Mouse (Mus musculus) cortical plate, adult 2 months (tissue): ENCODE data around the gene Ntmt1. TPM values are rescaled to one million over a fixed set of nuclear protein-coding genes. Genes with fewer than 3 reads are reported as not detected.

Experiments used
- H3K27ac ChIP-seq: fragments of 200-500 bp; 2 replicates; pipeline ENCODE4 v1.5.1; 2012; ENCODE audit warnings: low read length, control low read depth, inconsistent platforms; ENCODE audit not compliant: insufficient read depth
- H3K4me1 ChIP-seq: fragments of 200-500 bp; 2 replicates; pipeline ENCODE4 v1.6.1; 2011; ENCODE audit warnings: low read length; ENCODE audit not compliant: control insufficient read depth, insufficient read depth
- H3K4me3 ChIP-seq: fragments of 200-500 bp; 2 replicates; pipeline ENCODE4 v1.5.1; 2011; ENCODE audit warnings: mild to moderate bottlenecking, low read length, control low read depth; ENCODE audit not compliant: insufficient read depth
- CTCF ChIP-seq: fragments of 200-500 bp; IDR thresholded peaks from 2 replicates; pipeline ENCODE4 v1.5.1; 2011; ENCODE audit warnings: mild to moderate bottlenecking, control low read depth, low read length; ENCODE audit not compliant: insufficient read depth; ENCODE audit errors: extremely low read depth
- POLR2A ChIP-seq: fragments of 200-500 bp; IDR thresholded peaks from 2 replicates; pipeline ENCODE4 v1.6.1; 2011; ENCODE audit warnings: mild to moderate bottlenecking, low read length, control low read depth; ENCODE audit not compliant: insufficient read depth; ENCODE audit errors: extremely low read depth
- polyA plus RNA-seq: library from polyadenylated mRNA; depleted of rRNA; stranded (reverse); fragments of >200 nt; gene quantifications from 2 replicates; pipeline ENCODE4 v1.2.3, GENCODE M21; 2012

Gene Ntmt1
- polyA plus RNA-seq, 1 experiment = 47.1 TPM

DNA sequence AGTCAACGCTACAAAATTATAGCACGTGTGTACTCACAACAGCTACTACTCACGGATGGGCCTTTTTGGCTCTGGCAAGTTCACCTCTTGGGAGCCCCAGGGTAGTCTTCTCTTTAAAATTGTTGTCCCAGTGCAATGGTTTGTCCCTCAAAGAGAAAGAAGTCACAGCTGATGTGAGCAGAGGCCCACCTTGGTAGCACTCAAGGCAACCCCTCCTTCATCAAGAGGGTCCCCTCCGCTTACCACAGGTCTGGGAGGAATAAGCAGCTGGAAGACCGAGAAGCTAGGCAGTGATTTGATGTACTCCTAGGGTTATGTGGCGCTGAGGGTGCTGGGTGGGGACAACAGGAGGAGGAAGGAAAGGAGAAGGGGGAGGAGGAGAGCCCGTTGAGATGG lies 7.0 kb upstream of the Ntmt1 start:
- TF ChIP-seq POLR2A (no peak), CTCF (no peak)
- no peak overlapping the region for H3K27ac ChIP-seq
- H3K4me1 ChIP-seq = no peaks in the 10 kb centered on the region; the same call in 1 of the 2 replicates
- peak overlapping the region; percentile 45 for H3K4me3 ChIP-seq

DNA sequence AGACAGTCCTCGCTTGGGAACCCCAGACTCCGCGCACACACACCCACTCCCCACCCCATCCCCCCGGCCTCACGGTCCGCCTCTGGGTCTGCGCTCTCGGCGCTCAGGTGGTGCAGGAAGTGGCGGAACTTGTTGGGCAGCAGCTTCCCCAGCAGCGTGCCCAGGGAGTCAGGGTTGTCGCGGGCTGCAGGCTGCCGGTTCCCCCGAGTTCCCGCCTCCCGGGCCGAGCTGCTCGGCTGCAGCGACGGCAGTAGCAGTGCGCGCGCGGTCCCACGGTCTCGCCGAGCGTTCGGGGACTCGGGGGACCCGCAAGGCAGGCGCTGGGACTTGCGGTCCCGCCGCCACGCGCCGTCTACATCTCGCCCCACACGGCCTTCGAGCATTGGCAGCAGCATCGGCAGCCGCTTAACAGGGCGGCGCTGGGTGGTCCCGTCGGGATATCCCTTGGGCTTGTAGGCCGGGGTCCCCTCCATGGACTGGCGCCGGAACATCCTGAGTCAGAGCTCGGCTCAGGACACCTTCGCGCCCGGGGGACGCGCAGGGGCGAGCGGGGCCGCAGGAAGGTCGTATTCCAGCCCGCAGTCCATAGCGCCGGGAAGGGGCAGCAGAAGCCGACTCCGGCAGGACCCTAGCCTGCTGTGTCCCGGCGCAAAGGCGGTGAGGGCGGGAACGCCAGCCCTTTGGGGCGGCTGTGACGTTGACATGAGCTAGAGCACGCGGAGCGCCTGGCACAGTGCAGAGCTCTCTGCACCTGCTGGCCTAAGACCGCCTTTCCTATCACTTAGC lies 6.4 kb upstream of the Ntmt1 start:
- Histone ChIP-seq H3K27ac (0 out of 2 replicates have a peak overlapping the region, but pooled peaks have one; percentile 21), H3K4me1 (no peaks in the 10 kb centered on the region; the same call in 1 of the 2 replicates), H3K4me3 (peak overlapping the region; percentile 45)
- TF ChIP-seq CTCF (no peak), POLR2A (no peak)

DNA sequence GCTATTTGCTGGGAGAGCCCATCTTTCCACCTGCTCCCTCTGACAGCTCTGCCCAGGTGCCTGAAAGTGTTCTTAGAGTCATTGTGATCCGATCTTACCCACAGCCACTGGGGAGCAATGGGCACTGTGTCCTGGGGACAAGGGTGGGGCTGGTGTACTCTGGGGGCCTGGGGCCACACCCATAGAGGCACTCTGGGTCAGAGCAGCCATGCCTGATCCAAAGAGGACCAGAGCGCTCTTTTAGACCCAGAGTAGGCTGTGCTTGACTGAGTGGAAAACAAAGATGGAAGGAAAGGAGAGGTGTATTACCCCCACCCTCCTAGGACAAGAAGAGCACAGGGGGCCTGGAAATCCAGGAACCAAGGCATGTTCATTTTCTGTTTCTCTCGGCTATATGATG lies 4.0 kb upstream of the Ntmt1 start, which contains the start of gene 1700001O22Rik:
Gene 1700001O22Rik (minus strand): TSS at position 58 of the 400 bp plus-strand sequence.
- Histone ChIP-seq H3K4me3 (no peak within 1 kb of the TSS), H3K4me1 (0 out of 2 replicates have a peak, but pooled peaks cover under 1% of the 10 kb centered on the region), H3K27ac (no peak within 1 kb of the TSS)
- TF ChIP-seq POLR2A (no peak), CTCF (no peak)

DNA sequence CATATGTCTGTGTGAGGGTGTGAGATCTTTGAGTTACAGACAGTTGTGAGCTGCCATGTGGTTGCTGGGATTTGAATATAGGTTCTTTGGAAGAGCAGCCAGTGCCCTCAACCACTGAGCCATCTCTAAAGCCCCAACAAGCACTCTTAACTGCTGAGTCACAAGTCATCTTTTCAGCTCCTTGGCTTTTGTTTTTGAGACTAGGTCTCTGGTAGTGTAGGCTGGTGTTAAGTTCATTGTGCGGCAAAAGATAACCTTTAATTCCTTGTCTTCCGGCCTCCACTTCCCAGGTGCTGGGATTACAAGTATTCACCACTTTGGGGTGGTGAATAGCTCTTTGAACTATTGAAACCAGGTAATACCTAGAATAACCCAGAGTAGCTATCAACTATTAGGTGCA lies 1.6 kb upstream of the Ntmt1 start:
- no peak overlapping the region for H3K4me3 ChIP-seq
- 0 out of 2 replicates have a peak, but pooled peaks cover 3% of the 10 kb centered on the region for H3K4me1 ChIP-seq
- no peak for TF ChIP-seq POLR2A
- TF ChIP-seq CTCF = no peak
- no peak overlapping the region for H3K27ac ChIP-seq

DNA sequence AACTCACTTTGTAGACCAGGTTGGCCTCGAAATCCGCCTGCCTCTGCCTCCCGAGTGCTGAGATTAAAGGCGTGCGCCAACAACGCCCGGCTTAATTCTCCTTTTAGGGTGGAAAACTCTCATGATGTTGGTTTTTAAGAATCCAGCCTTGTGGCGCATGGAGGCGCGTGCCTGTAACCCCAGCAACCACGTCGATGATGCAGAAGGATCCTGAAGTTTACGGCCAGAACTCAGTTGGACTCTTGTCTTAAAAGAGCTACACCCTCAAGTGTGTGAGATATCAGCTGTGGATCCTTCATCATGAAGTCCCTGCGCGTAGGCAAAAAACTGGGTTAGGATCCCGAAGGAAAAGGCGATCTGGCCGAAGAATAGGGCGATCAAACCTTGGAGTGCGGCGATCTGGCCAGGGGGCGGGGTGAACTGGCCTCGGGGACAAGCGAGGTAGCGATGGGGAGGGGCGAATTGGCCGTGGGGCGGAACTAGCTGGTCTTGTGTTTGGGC lies 429 bp upstream of the Ntmt1 start:
- peak overlapping the region; percentile 84 for H3K4me3 ChIP-seq
- no peak overlapping the region for H3K27ac ChIP-seq
- H3K4me1 ChIP-seq = 0 out of 2 replicates have a peak, but pooled peaks cover 3% of the 10 kb centered on the region
- TF ChIP-seq CTCF = no peak
- TF ChIP-seq POLR2A = 0 out of 2 replicates have a peak, but pooled peaks have one; percentile 38

DNA sequence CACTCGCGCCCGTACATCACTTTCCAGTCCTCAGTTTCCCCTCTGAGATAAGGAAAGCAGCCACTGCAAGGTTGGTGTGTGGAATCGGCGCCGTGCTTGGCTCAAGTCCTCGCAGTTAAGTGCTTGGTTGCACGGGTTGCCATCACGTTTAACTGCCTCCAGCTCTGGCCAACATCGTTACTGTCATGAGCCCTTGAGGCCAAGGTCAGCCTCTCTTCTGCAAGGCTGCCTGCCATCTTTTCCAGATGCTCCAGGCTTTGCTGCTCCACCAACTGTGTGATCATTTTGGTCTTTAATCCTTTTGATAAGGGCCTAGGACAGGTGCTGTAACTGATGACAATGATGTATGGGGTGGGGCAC lies 650 bp downstream of the Ntmt1 start:
- H3K27ac ChIP-seq = no peak overlapping the region
- peak overlapping the region; percentile 84 for H3K4me3 ChIP-seq
- H3K4me1 ChIP-seq = 0 out of 2 replicates have a peak, but pooled peaks cover 3% of the 10 kb centered on the region
- TF ChIP-seq CTCF = no peak
- no peak for TF ChIP-seq POLR2A

DNA sequence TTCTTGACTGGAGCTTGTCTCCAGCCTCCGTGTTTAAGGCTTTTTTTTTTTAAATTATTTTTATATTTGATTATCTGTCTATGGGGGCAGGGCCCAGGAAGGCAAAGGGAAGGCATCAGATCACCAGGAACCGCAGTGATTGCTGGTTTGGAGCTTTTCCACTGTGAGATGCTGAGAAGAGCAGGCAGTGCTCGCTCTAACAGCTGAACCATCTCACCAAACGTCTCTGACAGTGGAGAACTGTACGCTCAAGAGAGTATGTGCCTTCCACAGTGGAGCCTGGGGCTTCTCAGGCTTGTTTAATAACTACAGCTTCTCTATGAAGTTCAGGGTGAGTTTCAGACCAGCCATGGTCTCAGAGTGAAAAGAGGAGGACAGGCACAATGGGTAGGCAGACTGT lies 1.9 kb downstream of the Ntmt1 start:
- 0 out of 2 replicates have a peak, but pooled peaks cover 3% of the 10 kb centered on the region for H3K4me1 ChIP-seq
- H3K4me3 ChIP-seq = peak overlapping the region; percentile 11; the same call in 1 of the 2 replicates
- H3K27ac ChIP-seq = no peak overlapping the region
- TF ChIP-seq POLR2A (no peak), CTCF (no peak)

DNA sequence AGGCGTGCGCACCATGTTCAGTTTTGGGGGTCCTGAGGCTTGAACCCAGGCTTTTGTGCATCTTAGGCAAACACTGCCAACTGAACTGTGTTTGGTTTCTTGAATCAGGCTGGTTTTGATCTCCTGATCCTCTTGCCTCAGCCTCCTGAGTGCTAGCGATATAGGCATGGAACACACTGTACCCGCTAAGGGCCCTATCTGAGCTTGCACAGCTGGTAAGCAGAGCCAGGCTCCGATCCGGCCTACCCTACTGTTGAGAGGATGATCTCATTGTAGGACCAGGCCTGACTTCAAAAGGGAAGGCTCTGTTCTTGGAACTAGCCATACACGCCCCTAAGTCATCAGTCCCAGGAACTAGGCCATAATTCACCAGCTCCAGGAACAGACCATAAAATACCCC lies 2.9 kb downstream of the Ntmt1 start:
- Histone ChIP-seq H3K4me1 (0 out of 2 replicates have a peak, but pooled peaks cover 3% of the 10 kb centered on the region), H3K27ac (no peak overlapping the region), H3K4me3 (no peak overlapping the region)
- TF ChIP-seq CTCF = no peak
- TF ChIP-seq POLR2A = no peak

DNA sequence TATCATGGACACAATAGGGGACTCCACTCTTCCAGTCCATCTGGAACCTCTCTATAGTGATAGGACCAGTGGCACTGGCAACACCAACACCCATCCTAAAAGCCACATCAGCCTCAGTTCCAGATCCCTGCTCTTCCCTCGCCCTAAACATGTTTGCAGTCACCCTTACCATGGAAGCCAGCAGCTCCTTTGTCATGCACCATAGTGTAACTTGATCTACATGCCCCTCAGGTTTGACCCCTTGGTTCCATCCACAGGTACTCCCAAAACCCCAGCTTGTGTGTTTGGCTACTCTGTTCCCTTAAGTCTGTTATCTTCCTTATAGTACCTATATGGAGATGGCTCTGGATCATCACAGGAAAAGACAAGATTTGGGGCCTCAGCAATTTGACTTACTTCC lies 8.8 kb downstream of the Ntmt1 start:
- Histone ChIP-seq H3K27ac (no peak overlapping the region), H3K4me3 (no peak overlapping the region), H3K4me1 (no peaks in the 10 kb centered on the region)
- TF ChIP-seq CTCF (no peak), POLR2A (no peak)

DNA sequence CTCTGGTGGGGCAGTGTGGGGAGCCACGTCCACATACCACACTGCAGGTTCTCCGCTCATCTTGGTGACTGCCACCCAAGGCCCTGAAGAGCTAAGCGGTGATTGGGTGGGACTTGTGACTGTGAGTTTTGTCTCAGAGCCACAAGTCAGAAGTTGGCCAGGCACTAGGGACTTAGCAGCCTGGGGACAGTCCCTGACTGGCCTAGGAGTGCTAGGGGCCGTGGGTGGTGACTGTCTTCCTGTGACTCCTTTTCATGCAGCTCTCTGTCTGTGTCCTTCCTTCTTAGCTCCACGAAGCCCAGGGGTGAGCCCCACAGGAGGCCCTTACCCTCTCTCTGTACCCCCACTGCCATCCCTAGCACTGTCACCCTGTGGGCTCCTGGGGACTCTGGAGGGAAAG lies 12.2 kb downstream of the Ntmt1 start:
- H3K4me3 ChIP-seq = no peak overlapping the region
- no peaks in the 10 kb centered on the region for H3K4me1 ChIP-seq
- TF ChIP-seq POLR2A (no peak), CTCF (no peak)
- no peak overlapping the region for H3K27ac ChIP-seq
